Mouse (Mus musculus) CH12.LX (cell line): ENCODE measurements around the gene Cd300a. TPM values are rescaled to one million over a fixed set of nuclear protein-coding genes. Genes with fewer than 3 reads are reported as not detected.
A peak's percentile ranks its signal among the peaks of the same experiment; 100 is the strongest.

Experiments used
- DNase-seq: peaks from one replicate; pipeline ENCODE4 v3.0.0-alpha.2; 2013; ENCODE audit errors: extremely low read depth
- H3K27ac ChIP-seq: 2 replicates; pipeline ENCODE4 v1.5.1; 2012; ENCODE audit warnings: low read depth, mild to moderate bottlenecking, control low read depth, moderate library complexity; ENCODE audit not compliant: insufficient read depth
- H3K27me3 ChIP-seq: replicated peaks from 2 replicates; pipeline ENCODE3; 2012; ENCODE audit warnings: inconsistent platforms
- H3K36me3 ChIP-seq, 2 experiments: replicated peaks in 1 of 2; 2 replicates each; pipeline versions ENCODE3 to v1.6.1; 2012; ENCODE audit warnings: inconsistent platforms in 1 of 2, low read length in 1 of 2, mild to moderate bottlenecking in 1 of 2, mixed read lengths in 1 of 2, moderate library complexity in 1 of 2; ENCODE audit not compliant: control insufficient read depth in 1 of 2, insufficient read depth in 1 of 2
- H3K4me1 ChIP-seq, 2 experiments: 2 replicates each; pipeline ENCODE4 v1.6.1; 2012; ENCODE audit warnings: inconsistent platforms in 1 of 2, moderate library complexity in 1 of 2; ENCODE audit not compliant: insufficient read depth in 2 of 2, control insufficient read depth in 1 of 2
- H3K4me2 ChIP-seq: 2 replicates; pipeline ENCODE4 v1.6.1; 2012; ENCODE audit warnings: low read depth, mild to moderate bottlenecking, control low read depth; ENCODE audit not compliant: poor library complexity, insufficient read depth, severe bottlenecking
- H3K4me3 ChIP-seq, 3 experiments: fragments of 150-350 bp in 1 of 3; sonication (generic) in 1 of 3; replicated peaks in 1 of 3; 2 replicates each; pipeline versions ENCODE3 to v1.5.1; 2011 to 2012; ENCODE audit warnings: low read depth in 2 of 3, low read length in 2 of 3, mild to moderate bottlenecking in 2 of 3, moderate library complexity in 2 of 3, control low read depth in 1 of 3, improper control_type of control experiment in 1 of 3, inconsistent platforms in 1 of 3, mixed read lengths in 1 of 3; ENCODE audit not compliant: poor library complexity in 1 of 3
- H3K79me2 ChIP-seq: replicated peaks from 2 replicates; pipeline ENCODE4 v1.6.1; 2012; ENCODE audit warnings: mild to moderate bottlenecking, moderate library complexity; ENCODE audit not compliant: control insufficient read depth, poor library complexity, insufficient read depth, severe bottlenecking; ENCODE audit errors: extremely low read depth
- H3K9ac ChIP-seq: 2 replicates; pipeline ENCODE4 v1.6.1; 2012; ENCODE audit warnings: low read depth, mild to moderate bottlenecking, control low read depth, moderate library complexity; ENCODE audit not compliant: insufficient read depth
- H3K9me3 ChIP-seq: replicated peaks from 2 replicates; pipeline ENCODE3; 2012; ENCODE audit warnings: low read length, inconsistent platforms, mixed read lengths
- BHLHE40 ChIP-seq: IDR thresholded peaks from 2 replicates; pipeline ENCODE4 v1.6.1; 2011; ENCODE audit warnings: mild to moderate bottlenecking, low read depth, low read length, improper control_type of control experiment
- CTCF ChIP-seq, 2 experiments: IDR thresholded peaks in 1 of 2; conservative IDR thresholded peaks in 1 of 2; 2 replicates each; pipeline ENCODE4 v1.5.1; 2011 to 2012; ENCODE audit warnings: low read depth in 2 of 2, low read length in 2 of 2, improper control_type of control experiment in 1 of 2, inconsistent platforms in 1 of 2, mild to moderate bottlenecking in 1 of 2, moderate library complexity in 1 of 2
- E2F4 ChIP-seq: IDR thresholded peaks from 2 replicates; pipeline ENCODE4 v1.6.1; 2011; ENCODE audit warnings: low read depth, low read length, improper control_type of control experiment; ENCODE audit not compliant: insufficient replicate concordance
- EP300 ChIP-seq: IDR thresholded peaks from 2 replicates; pipeline ENCODE4 v1.6.1; 2011; ENCODE audit warnings: low read length, improper control_type of control experiment
- ETS1 ChIP-seq: conservative IDR thresholded peaks from 2 replicates; pipeline ENCODE4 v1.6.1; 2012; ENCODE audit warnings: low read depth, mild to moderate bottlenecking, inconsistent platforms, low read length, improper control_type of control experiment, moderate library complexity
- HCFC1 ChIP-seq: IDR thresholded peaks from 2 replicates; pipeline ENCODE4 v1.6.1; 2012; ENCODE audit warnings: low read depth, mild to moderate bottlenecking, inconsistent platforms, low read length, improper control_type of control experiment
- IRF4 ChIP-seq: IDR thresholded peaks from 2 replicates; pipeline ENCODE4 v1.6.1; 2014; ENCODE audit warnings: low read depth, mild to moderate bottlenecking, inconsistent platforms, low read length, improper control_type of control experiment
- JUN ChIP-seq: IDR thresholded peaks from 2 replicates; pipeline ENCODE4 v1.6.1; 2011; ENCODE audit warnings: low read depth, mild to moderate bottlenecking, low read length, improper control_type of control experiment, moderate library complexity; ENCODE audit not compliant: insufficient read depth
- JUND ChIP-seq: conservative IDR thresholded peaks from 2 replicates; pipeline ENCODE4 v1.6.1; 2011; ENCODE audit warnings: low read depth, low read length, improper control_type of control experiment
- MAFK ChIP-seq: IDR thresholded peaks from 2 replicates; pipeline ENCODE4 v1.6.1; 2011; ENCODE audit warnings: low read length, improper control_type of control experiment; ENCODE audit not compliant: insufficient replicate concordance
- MEF2A ChIP-seq: IDR thresholded peaks from 2 replicates; pipeline ENCODE4 v1.6.1; 2014; ENCODE audit warnings: low read depth, mild to moderate bottlenecking, inconsistent platforms, low read length, improper control_type of control experiment, borderline replicate concordance
- MXI1 ChIP-seq: IDR thresholded peaks from 2 replicates; pipeline ENCODE4 v1.6.1; 2011; ENCODE audit warnings: mild to moderate bottlenecking, low read depth, low read length, improper control_type of control experiment
- POLR2AphosphoS2 ChIP-seq: IDR thresholded peaks from 2 replicates; pipeline ENCODE4 v1.6.1; 2011; ENCODE audit warnings: low read depth, low read length, improper control_type of control experiment
- RAD21 ChIP-seq: IDR thresholded peaks from 2 replicates; pipeline ENCODE4 v1.6.1; 2011; ENCODE audit warnings: low read depth, mild to moderate bottlenecking, low read length, improper control_type of control experiment, moderate library complexity
- RCOR1 ChIP-seq: conservative IDR thresholded peaks from 2 replicates; pipeline ENCODE4 v1.6.1; 2012; ENCODE audit warnings: low read depth, mild to moderate bottlenecking, inconsistent platforms, low read length, improper control_type of control experiment
- SMC3 ChIP-seq: IDR thresholded peaks from 2 replicates; pipeline ENCODE4 v1.6.1; 2011; ENCODE audit warnings: low read depth, low read length, improper control_type of control experiment
- TBP ChIP-seq: conservative IDR thresholded peaks from 2 replicates; pipeline ENCODE4 v1.6.1; 2011; ENCODE audit warnings: low read depth, low read length, improper control_type of control experiment
- TCF12 ChIP-seq: IDR thresholded peaks from 2 replicates; pipeline ENCODE4 v1.6.1; 2014; ENCODE audit warnings: low read depth, mild to moderate bottlenecking, inconsistent platforms, low read length, improper control_type of control experiment
- UBTF ChIP-seq: IDR thresholded peaks from 2 replicates; pipeline ENCODE4 v1.6.1; 2012; ENCODE audit warnings: low read depth, mild to moderate bottlenecking, inconsistent platforms, low read length, improper control_type of control experiment, moderate library complexity
- USF1 ChIP-seq: IDR thresholded peaks from 2 replicates; pipeline ENCODE4 v1.6.1; 2014; ENCODE audit warnings: low read depth, mild to moderate bottlenecking, inconsistent platforms, low read length, improper control_type of control experiment
- USF2 ChIP-seq: conservative IDR thresholded peaks from 2 replicates; pipeline ENCODE4 v1.6.1; 2011; ENCODE audit warnings: low read depth, low read length, improper control_type of control experiment
- ZC3H11A ChIP-seq: IDR thresholded peaks from 2 replicates; pipeline ENCODE4 v1.6.1; 2012; ENCODE audit warnings: low read depth, mild to moderate bottlenecking, inconsistent platforms, low read length, improper control_type of control experiment
- ZNF384 ChIP-seq: IDR thresholded peaks from 2 replicates; pipeline ENCODE4 v1.6.1; 2012; ENCODE audit warnings: low read depth, low read length, improper control_type of control experiment, inconsistent platforms
- dilution Hi-C: fragments of 300-500 bp; cut with MboI; formaldehyde crosslinking; loops from 2 replicates; pipeline ENCODE4 v1.14.3; 2020; ENCODE audit warnings: low sequenced_read_pairs; ENCODE audit not compliant: extremely low pct_unique_long_range_greater_than_20kb, extremely low pct_ligation_motif_present
- in situ Hi-C: fragments of 300-500 bp; cut with MboI; formaldehyde crosslinking; loops from 3 replicates; pipeline ENCODE4 v1.14.3; 2019; ENCODE audit warnings: low sequenced_read_pairs, low pct_ligation_motif_present, low pct_unique_long_range_greater_than_20kb, mixed read lengths
- polyA plus RNA-seq: library from polyadenylated mRNA; unstranded; fragments of >175 nt; gene quantifications from 2 replicates; pipeline ENCODE4 v1.2.1, GENCODE M21; 2012; ENCODE audit warnings: low read depth; ENCODE audit not compliant: insufficient read length
- total RNA-seq, 2 experiments: library from RNA; depleted of rRNA; stranded (reverse); fragments of 300-350 nt in 1 of 2; fragments of >200 nt in 1 of 2; gene quantifications; 2 replicates each; pipeline ENCODE4 v1.2.3; 2012 to 2014

The Cd300a gene
- total and polyA plus RNA-seq, 3 experiments = 0.13 to 1.0 (median 0.32) TPM

- in situ Hi-C loops (loop anchor here (5.0 kb wide), 3 partner anchors 37 to 138 kb away; no protein-coding TSS in a partner anchor), dilution Hi-C loops (no loop called here)
Observed at GRCm38 (mm10) chr11:114875301-114875801, 14.5 kb upstream of the Cd300a start.

DNA sequence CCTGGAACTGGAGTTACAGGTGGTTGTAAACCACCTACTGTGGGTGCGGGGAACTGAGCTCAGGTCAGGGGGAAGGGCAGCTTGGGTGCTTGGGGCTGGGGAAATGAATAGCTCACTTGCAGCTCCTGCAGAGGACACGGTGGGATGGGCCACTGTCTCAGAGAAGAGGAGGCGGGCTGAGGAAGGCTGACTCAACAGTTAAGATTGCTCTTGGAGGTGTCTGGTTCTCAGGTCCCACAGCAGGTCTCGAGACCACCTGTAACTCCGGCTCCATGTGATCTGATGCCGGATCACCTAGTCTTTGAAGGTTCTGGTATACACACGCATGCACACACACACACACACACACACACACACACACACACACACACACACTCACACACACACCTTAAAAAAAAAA, 13.7 kb upstream of the Cd300a start:
- Histone ChIP-seq H3K9me3 (no peaks in the 10 kb centered on the region), H3K36me3 (no peaks in the 10 kb centered on the region), H3K27ac (no peak overlapping the region), H3K27me3 (no peaks in the 10 kb centered on the region), H3K4me1 (peaks cover 24 to 83% of the 10 kb centered on the region in 2 experiments), H3K79me2 (no peaks in the 10 kb centered on the region), H3K9ac (no peak overlapping the region), H3K4me3 (no peak overlapping the region), H3K4me2 (peak overlapping the region; percentile 4; the same call in 1 of the 2 replicates)
- in situ Hi-C loops = loop anchor here (5.0 kb wide), 3 partner anchors 36 to 139 kb away; no protein-coding TSS in a partner anchor
- DNase-seq = peak; percentile 62
- dilution Hi-C loops = no loop called here
- no peak for TF ChIP-seq ETS1
- no peak for TF ChIP-seq RAD21
- no peak for TF ChIP-seq SMC3
- no peak for TF ChIP-seq HCFC1
- no peak for TF ChIP-seq IRF4
- no peak for TF ChIP-seq E2F4
- no peak for TF ChIP-seq USF2
- no peak for TF ChIP-seq MEF2A
- TF ChIP-seq POLR2AphosphoS2 = no peak
- TF ChIP-seq JUND = no peak
- no peak for TF ChIP-seq EP300
- no peak for TF ChIP-seq TBP
- no peak for TF ChIP-seq MXI1
- TF ChIP-seq MAFK = no peak
- TF ChIP-seq RCOR1 = no peak
- TF ChIP-seq USF1 = no peak
- TF ChIP-seq UBTF = no peak
- TF ChIP-seq JUN = no peak
- TF ChIP-seq ZC3H11A = no peak

More at GRCm38 (mm10) chr11:114875301-114875801, 14.5 kb upstream of the Cd300a start:
- Histone ChIP-seq H3K4me3 (no peak overlapping the region), H3K9ac (no peak overlapping the region), H3K4me2 (peak overlapping the region; percentile 4; the same call in 1 of the 2 replicates), H3K27ac (no peak overlapping the region), H3K79me2 (no peaks in the 10 kb centered on the region), H3K36me3 (no peaks in the 10 kb centered on the region), H3K4me1 (peaks cover 24 to 77% of the 10 kb centered on the region in 2 experiments), H3K9me3 (no peaks in the 10 kb centered on the region), H3K27me3 (no peaks in the 10 kb centered on the region)
- peak; percentile 42 for DNase-seq
- TF ChIP-seq TCF12 (0 out of 2 replicates have a peak, but pooled peaks have one; percentile 35), ZNF384 (no peak), BHLHE40 (peak; percentile 81), MEF2A (no peak), EP300 (0 out of 2 replicates have a peak, but pooled peaks have one; percentile 19), UBTF (no peak), HCFC1 (no peak), CTCF (conservative IDR thresholded peaks at IDR 0.05 in 1 of 2, IDR thresholded peaks at IDR 0.05 in 1 of 2; ENCODE audit: low read depth in 2 of 2, low read length in 2 of 2) (0 out of 4 replicates have a peak, but pooled peaks of 1 of the 2 experiments have one; percentile 3), IRF4 (0 out of 2 replicates have a peak, but pooled peaks have one; percentile 5), ETS1 (peak; percentile 33; the same call in 1 of the 2 replicates), MXI1 (no peak), MAFK (no peak)
